In the genomic region with DNA sequence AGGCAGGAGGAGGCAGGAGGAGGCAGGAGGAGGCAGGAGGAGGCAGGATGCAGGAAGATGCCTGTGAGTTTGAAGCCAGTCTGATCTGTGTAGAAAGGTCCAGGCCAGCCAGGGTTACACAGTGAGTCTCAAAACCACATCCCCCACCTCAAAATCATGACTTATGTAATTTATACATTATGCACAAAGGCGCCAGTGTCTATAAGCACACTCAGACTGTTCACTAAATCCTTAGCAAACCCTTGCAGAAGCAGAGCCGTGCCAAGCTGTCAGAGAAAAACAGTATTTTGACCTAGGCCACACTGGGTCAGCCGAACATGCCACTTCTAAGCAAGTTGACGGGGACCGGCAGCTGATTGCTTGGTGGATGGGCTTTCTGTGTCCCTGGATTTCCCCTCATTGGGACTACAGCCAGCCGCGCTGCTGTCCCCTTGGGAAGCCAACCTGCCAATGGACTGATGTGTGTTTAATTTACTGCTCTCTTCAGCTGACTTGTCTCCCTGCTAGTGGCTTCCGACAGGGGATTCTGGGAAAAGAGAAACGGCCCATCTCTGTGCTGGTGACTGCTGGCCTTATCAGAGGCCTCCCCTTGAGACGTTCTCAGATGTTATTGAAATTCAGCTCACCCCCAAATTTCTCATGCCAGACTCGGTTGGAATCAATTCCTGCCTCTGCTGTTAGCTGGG, we compare ENCODE assay signal across 34 mouse cellular contexts. TPM values are rescaled to one million over a fixed set of nuclear protein-coding genes. Genes with fewer than 3 reads are reported as not detected.
DNase-seq lines count a peak whose midpoint lies in the region; ATAC-seq and TF ChIP-seq lines count a peak whose summit lies in the region.
"Had no signal": no experiment of that assay in that cellular context is flagged by ENCODE, and none has a peak within 500 bp of the region (broad histone marks: within the 10 kb centered on the region; RNA-seq: fewer than 3 reads in every experiment).

No protein-coding gene starts in this region.

- peak; percentile 22 for DNase-seq in hindbrain, embryonic 11.5 days (ENCODE audit: low spot score)
- DNase-seq in hindbrain, embryonic 10.5 days (ENCODE audit: low spot score), result no peak
- peak; percentile 53 for DNase-seq in brain, embryonic 14.5 days (ENCODE audit: low read depth)
- peak; percentile 55 for DNase-seq in midbrain, embryonic 14.5 days
- no peak for DNase-seq in adrenal gland, postnatal 4 days (ENCODE audit: low spot score in 2 of 2)
- no peak for DNase-seq in adrenal gland, adult 8-10 months
- DNase-seq in kidney, postnatal 14 days, result no peak
- DNase-seq: adrenal gland, adult 2 months; cerebellum, adult 8-10 months; kidney, adult 9 months; kidney, postnatal 4 days; layer of hippocampus, adult 9-11 months; lung, postnatal 36 days; thymus, postnatal 14 days had no signal

- no peak for TF ChIP-seq POLR2A in brain, embryonic 14.5 days (IDR thresholded peaks at IDR 0.05; ENCODE audit: borderline replicate concordance, extremely low read depth, insufficient read depth, insufficient read length, poor library complexity, severe bottlenecking)

- TF ChIP-seq CTCF in brain, embryonic 14.5 days (IDR thresholded peaks at IDR 0.05; ENCODE audit: borderline replicate concordance, extremely low read depth, insufficient read depth, insufficient read length), result no peak

- no peaks in the 10 kb centered on the region for H3K4me1 ChIP-seq in hindbrain, embryonic 11.5 days (replicated peaks; ENCODE audit: control insufficient read depth, insufficient read depth, low read length)
- H3K4me1 ChIP-seq in hindbrain, embryonic 10.5 days (replicated peaks), result no peaks in the 10 kb centered on the region
- peaks cover 6% of the 10 kb centered on the region for H3K4me1 ChIP-seq in hindbrain, embryonic 12.5 days
- H3K4me1 ChIP-seq in midbrain, embryonic 14.5 days (ENCODE audit: control insufficient read depth, insufficient read depth, low read length), result no peaks in the 10 kb centered on the region; the same call in 1 of the 2 replicates
- H3K4me1 ChIP-seq: embryonic facial prominence, embryonic 12.5 days; forebrain, embryonic 13.5 days; heart, embryonic 10.5 days; limb, embryonic 15.5 days; lung, embryonic 15.5 days had no signal

- H3K27ac ChIP-seq in hindbrain, embryonic 11.5 days (ENCODE audit: low read depth, low read length), result no peak overlapping the region
- no peak overlapping the region for H3K27ac ChIP-seq in hindbrain, embryonic 10.5 days
- H3K27ac ChIP-seq in hindbrain, embryonic 12.5 days, result peak overlapping the region; percentile 35; the same call in 1 of the 2 replicates
- peak overlapping the region; percentile 41; the same call in 1 of the 2 replicates for H3K27ac ChIP-seq in midbrain, embryonic 14.5 days (replicated peaks; ENCODE audit: low read depth, low read length)
- H3K27ac ChIP-seq: embryonic facial prominence, embryonic 12.5 days; forebrain, embryonic 13.5 days; heart, embryonic 10.5 days; limb, embryonic 15.5 days; liver, embryonic 14.5 days; lung, embryonic 15.5 days had no signal

- H3K9ac ChIP-seq in hindbrain, embryonic 11.5 days (ENCODE audit: low read depth, low read length), result no peak overlapping the region
- H3K9ac ChIP-seq in hindbrain, embryonic 12.5 days, result no peak overlapping the region
- no peak overlapping the region for H3K9ac ChIP-seq in midbrain, embryonic 14.5 days (replicated peaks; ENCODE audit: low read length)
- H3K9ac ChIP-seq: embryonic facial prominence, embryonic 12.5 days; forebrain, embryonic 13.5 days; limb, embryonic 15.5 days; liver, embryonic 14.5 days; lung, embryonic 15.5 days had no signal

- H3K4me2 ChIP-seq in hindbrain, embryonic 11.5 days (replicated peaks; ENCODE audit: low read depth, low read length), result no peak overlapping the region
- no peak overlapping the region for H3K4me2 ChIP-seq in hindbrain, embryonic 12.5 days (replicated peaks)
- H3K4me2 ChIP-seq in midbrain, embryonic 14.5 days (ENCODE audit: low read length), result no peak overlapping the region
- H3K4me2 ChIP-seq: embryonic facial prominence, embryonic 12.5 days; forebrain, embryonic 13.5 days; limb, embryonic 15.5 days; lung, embryonic 15.5 days had no signal

- peak; percentile 51 for ATAC-seq in hindbrain, embryonic 11.5 days (ENCODE audit: low FRiP score)
- peak; percentile 77 for ATAC-seq in hindbrain, embryonic 12.5 days (ENCODE audit: low FRiP score)
- peak; percentile 43; the same call in 1 of the 2 replicates for ATAC-seq in midbrain, embryonic 14.5 days (ENCODE audit: low FRiP score, low TSS enrichment)
- ATAC-seq: forebrain, embryonic 13.5 days; intestine, embryonic 16.5 days had no signal

- H3K9me3 ChIP-seq in hindbrain, embryonic 11.5 days (ENCODE audit: control insufficient read depth, low read length), result no peaks in the 10 kb centered on the region
- H3K9me3 ChIP-seq in hindbrain, embryonic 10.5 days, result no peaks in the 10 kb centered on the region
- no peaks in the 10 kb centered on the region for H3K9me3 ChIP-seq in hindbrain, embryonic 12.5 days (replicated peaks)
- H3K9me3 ChIP-seq in midbrain, embryonic 14.5 days (ENCODE audit: control insufficient read depth, low read length), result no peaks in the 10 kb centered on the region
- H3K9me3 ChIP-seq: embryonic facial prominence, embryonic 12.5 days; forebrain, embryonic 13.5 days; heart, embryonic 10.5 days; limb, embryonic 15.5 days; lung, embryonic 15.5 days; megakaryocyte, embryonic 14.5 days had no signal

- H3K36me3 ChIP-seq in hindbrain, embryonic 11.5 days (ENCODE audit: control insufficient read depth, insufficient read depth, low read length), result no peaks in the 10 kb centered on the region
- H3K36me3 ChIP-seq in hindbrain, embryonic 10.5 days, result no peaks in the 10 kb centered on the region
- no peaks in the 10 kb centered on the region for H3K36me3 ChIP-seq in hindbrain, embryonic 12.5 days
- no peaks in the 10 kb centered on the region for H3K36me3 ChIP-seq in midbrain, embryonic 14.5 days (ENCODE audit: control insufficient read depth, insufficient read depth, low read length)
- H3K36me3 ChIP-seq: embryonic facial prominence, embryonic 12.5 days; heart, embryonic 10.5 days; limb, embryonic 15.5 days; lung, embryonic 15.5 days had no signal

- 66% methylated on average over 11 of the region's 11 CpGs for WGBS in hindbrain, embryonic 11.5 days
- WGBS in hindbrain, embryonic 10.5 days, result 74% methylated on average over 11 of the region's 11 CpGs
- 61% methylated on average over 11 of the region's 11 CpGs for WGBS in hindbrain, embryonic 12.5 days
- 52% methylated on average over 11 of the region's 11 CpGs for WGBS in midbrain, embryonic 14.5 days

- H3K4me3 ChIP-seq in hindbrain, embryonic 11.5 days (ENCODE audit: low read depth, low read length), result no peak overlapping the region
- H3K4me3 ChIP-seq in hindbrain, embryonic 10.5 days, result no peak overlapping the region
- no peak overlapping the region for H3K4me3 ChIP-seq in hindbrain, embryonic 12.5 days
- H3K4me3 ChIP-seq in midbrain, embryonic 14.5 days (replicated peaks; ENCODE audit: low read depth, low read length), result no peak overlapping the region
- H3K4me3 ChIP-seq: embryonic facial prominence, embryonic 12.5 days; forebrain, embryonic 13.5 days; heart, embryonic 10.5 days; limb, embryonic 15.5 days; lung, embryonic 15.5 days; megakaryocyte, embryonic 14.5 days had no signal

- H3K27me3 ChIP-seq in hindbrain, embryonic 11.5 days (ENCODE audit: control insufficient read depth, insufficient read depth, low read length), result no peaks in the 10 kb centered on the region
- H3K27me3 ChIP-seq in hindbrain, embryonic 10.5 days (ENCODE audit: insufficient read depth, poor library complexity, severe bottlenecking), result no peaks in the 10 kb centered on the region
- H3K27me3 ChIP-seq in hindbrain, embryonic 12.5 days, result no peaks in the 10 kb centered on the region
- no peaks in the 10 kb centered on the region for H3K27me3 ChIP-seq in midbrain, embryonic 14.5 days (ENCODE audit: control insufficient read depth, insufficient read depth, low read length)
- H3K27me3 ChIP-seq: embryonic facial prominence, embryonic 12.5 days; forebrain, embryonic 13.5 days; limb, embryonic 15.5 days; lung, embryonic 15.5 days; megakaryocyte, embryonic 14.5 days had no signal

RNA-seq across cellular contexts. Expression of gene Olfr1393, which starts 4.1 kb away (rescaled TPM):
- not detected in 2 replicates for polyA plus RNA-seq in hindbrain, embryonic 11.5 days (2014; fragmentation: Nextera tagmentation; extraction: Ambion mirVana)
- not detected in 2 replicates for polyA plus RNA-seq in hindbrain, embryonic 10.5 days (2016; fragmentation: Nextera tagmentation; extraction: Ambion mirVana)
- polyA plus RNA-seq in brain, embryonic 14.5 days (2012; rRNA removed), result 0.19 and 0.26 TPM in 2 replicates
- polyA plus RNA-seq in hindbrain, embryonic 12.5 days (2016; fragmentation: Nextera tagmentation; extraction: Ambion mirVana), result not detected in 2 replicates
- polyA plus RNA-seq in midbrain, embryonic 14.5 days (2014; fragmentation: Nextera tagmentation; extraction: Ambion mirVana), result 0.22 TPM in 1 of 2 replicates, not detected in the other
- total RNA-seq in adrenal gland, postnatal 4 days (2021), result under 1 TPM; 0.20 to 0.36 TPM
- total RNA-seq in adrenal gland, adult 8-10 months (2022), result not detected
- total RNA-seq: gastrocnemius, adult 8-10 months; hematopoietic stem cell, adult 5-6 weeks; MEL had no signal
- polyA plus RNA-seq: adrenal gland, adult 2 months; C2C12; heart, embryonic 10.5 days; limb, embryonic 15.5 days; lung, embryonic 15.5 days; stomach, embryonic 14.5 days had no signal

RNA-seq across cellular contexts. Expression of gene Olfr1392, which starts 11.1 kb away (rescaled TPM):
- polyA plus RNA-seq in hindbrain, embryonic 11.5 days (2014; fragmentation: Nextera tagmentation; extraction: Ambion mirVana), result not detected in 2 replicates
- polyA plus RNA-seq in hindbrain, embryonic 10.5 days (2016; fragmentation: Nextera tagmentation; extraction: Ambion mirVana), result 0.10 TPM in 1 of 2 replicates, not detected in the other
- polyA plus RNA-seq in brain, embryonic 14.5 days (2012; rRNA removed), result 0.26 and 0.29 TPM in 2 replicates
- not detected in 2 replicates for polyA plus RNA-seq in hindbrain, embryonic 12.5 days (2016; fragmentation: Nextera tagmentation; extraction: Ambion mirVana)
- 0.07 TPM in 1 of 2 replicates, not detected in the other for polyA plus RNA-seq in midbrain, embryonic 14.5 days (2014; fragmentation: Nextera tagmentation; extraction: Ambion mirVana)
- total RNA-seq in adrenal gland, postnatal 4 days (2021), result under 1 TPM in 1 of 2 experiments, not detected in 1; 0.20 TPM
- not detected for total RNA-seq in adrenal gland, adult 8-10 months (2022)
- total RNA-seq: adrenal gland, adult 2 months; gastrocnemius, adult 8-10 months; hematopoietic stem cell, adult 5-6 weeks; left cerebral cortex, adult 18-20 months; left cerebral cortex, postnatal 36 days; MEL had no signal
- polyA plus RNA-seq: C2C12; embryonic facial prominence, embryonic 12.5 days; forebrain, embryonic 13.5 days; heart, embryonic 10.5 days; heart, embryonic 16.5 days; intestine, embryonic 16.5 days; lung, embryonic 15.5 days; spleen, adult 2 months had no signal

RNA-seq across cellular contexts. Expression of gene Mgat1, which starts 30.0 kb away (rescaled TPM):
- 28.7 and 31.0 TPM in 2 replicates for polyA plus RNA-seq in hindbrain, embryonic 11.5 days (2014; fragmentation: Nextera tagmentation; extraction: Ambion mirVana)
- 39.9 and 43.2 TPM in 2 replicates for polyA plus RNA-seq in hindbrain, embryonic 10.5 days (2016; fragmentation: Nextera tagmentation; extraction: Ambion mirVana)
- polyA plus RNA-seq in brain, embryonic 14.5 days (2012; rRNA removed), result 60.6 and 65.9 TPM in 2 replicates
- polyA plus RNA-seq in hindbrain, embryonic 12.5 days (2016; fragmentation: Nextera tagmentation; extraction: Ambion mirVana), result 42.5 and 43.2 TPM in 2 replicates
- polyA plus RNA-seq in midbrain, embryonic 14.5 days (2014; fragmentation: Nextera tagmentation; extraction: Ambion mirVana), result 27.0 and 27.9 TPM in 2 replicates
- 100 to 1,000 TPM; 104 to 109 TPM for total RNA-seq in adrenal gland, postnatal 4 days (2021)
- 100 to 1,000 TPM; 114 to 131 (median 124) TPM for total RNA-seq in adrenal gland, adult 8-10 months (2022)

RNA-seq across cellular contexts. Expression of gene Olfr10, which starts 30.6 kb away (rescaled TPM):
- polyA plus RNA-seq in hindbrain, embryonic 11.5 days (2014; fragmentation: Nextera tagmentation; extraction: Ambion mirVana), result not detected in 2 replicates
- not detected in 2 replicates for polyA plus RNA-seq in hindbrain, embryonic 10.5 days (2016; fragmentation: Nextera tagmentation; extraction: Ambion mirVana)
- polyA plus RNA-seq in brain, embryonic 14.5 days (2012; rRNA removed), result not detected in 2 replicates
- polyA plus RNA-seq in hindbrain, embryonic 12.5 days (2016; fragmentation: Nextera tagmentation; extraction: Ambion mirVana), result not detected in 2 replicates
- polyA plus RNA-seq in midbrain, embryonic 14.5 days (2014; fragmentation: Nextera tagmentation; extraction: Ambion mirVana), result not detected in 2 replicates
- not detected for total RNA-seq in adrenal gland, postnatal 4 days (2021)
- not detected for total RNA-seq in adrenal gland, adult 8-10 months (2022)
- total RNA-seq: adrenal gland, adult 2 months; gastrocnemius, adult 8-10 months; hematopoietic stem cell, adult 5-6 weeks; left cerebral cortex, adult 18-20 months; left cerebral cortex, postnatal 36 days; MEL had no signal
- polyA plus RNA-seq: adrenal gland, adult 2 months; C2C12; cortical plate, adult 2 months; embryonic facial prominence, embryonic 12.5 days; forebrain, embryonic 13.5 days; gonadal fat pad, adult 2 months; heart, embryonic 10.5 days; heart, embryonic 16.5 days; intestine, embryonic 16.5 days; limb, embryonic 15.5 days; liver, embryonic 14.5 days; lung, embryonic 15.5 days; spleen, adult 2 months; stomach, embryonic 14.5 days had no signal

RNA-seq across cellular contexts. Expression of gene Olfr1391, which starts 48.6 kb away (rescaled TPM):
- not detected in 2 replicates for polyA plus RNA-seq in hindbrain, embryonic 11.5 days (2014; fragmentation: Nextera tagmentation; extraction: Ambion mirVana)
- not detected in 2 replicates for polyA plus RNA-seq in hindbrain, embryonic 10.5 days (2016; fragmentation: Nextera tagmentation; extraction: Ambion mirVana)
- not detected in 2 replicates for polyA plus RNA-seq in brain, embryonic 14.5 days (2012; rRNA removed)
- polyA plus RNA-seq in hindbrain, embryonic 12.5 days (2016; fragmentation: Nextera tagmentation; extraction: Ambion mirVana), result not detected in 2 replicates
- not detected in 2 replicates for polyA plus RNA-seq in midbrain, embryonic 14.5 days (2014; fragmentation: Nextera tagmentation; extraction: Ambion mirVana)
- total RNA-seq in adrenal gland, postnatal 4 days (2021), result not detected
- not detected for total RNA-seq in adrenal gland, adult 8-10 months (2022)
- total RNA-seq: adrenal gland, adult 2 months; gastrocnemius, adult 8-10 months; hematopoietic stem cell, adult 5-6 weeks; left cerebral cortex, adult 18-20 months; left cerebral cortex, postnatal 36 days; MEL had no signal
- polyA plus RNA-seq: adrenal gland, adult 2 months; C2C12; cortical plate, adult 2 months; embryonic facial prominence, embryonic 12.5 days; forebrain, embryonic 13.5 days; gonadal fat pad, adult 2 months; heart, embryonic 10.5 days; heart, embryonic 16.5 days; intestine, embryonic 16.5 days; limb, embryonic 15.5 days; liver, embryonic 14.5 days; lung, embryonic 15.5 days; spleen, adult 2 months; stomach, embryonic 14.5 days had no signal

Comparison
In these comparisons a context has a peak if more than half of its experiments do, and no peak if none do; other contexts are left out.
1. DNase-seq: peak in hindbrain, embryonic 11.5 days (single experiment), brain, embryonic 14.5 days (single experiment) and midbrain, embryonic 14.5 days (single experiment); none in hindbrain, embryonic 10.5 days (single experiment), adrenal gland, postnatal 4 days (0 of 2), adrenal gland, adult 8-10 months (single experiment) and kidney, postnatal 14 days (single experiment).
2. H3K27ac ChIP-seq: peak in hindbrain, embryonic 12.5 days (single experiment) and midbrain, embryonic 14.5 days (single experiment); none in hindbrain, embryonic 11.5 days (single experiment) and hindbrain, embryonic 10.5 days (single experiment).
3. Peak in every context shown above with its lines, with median percentiles within 50 percentile points of each other: ATAC-seq.